ENCODE assay signal across 14 mouse cellular contexts in the genomic region with DNA sequence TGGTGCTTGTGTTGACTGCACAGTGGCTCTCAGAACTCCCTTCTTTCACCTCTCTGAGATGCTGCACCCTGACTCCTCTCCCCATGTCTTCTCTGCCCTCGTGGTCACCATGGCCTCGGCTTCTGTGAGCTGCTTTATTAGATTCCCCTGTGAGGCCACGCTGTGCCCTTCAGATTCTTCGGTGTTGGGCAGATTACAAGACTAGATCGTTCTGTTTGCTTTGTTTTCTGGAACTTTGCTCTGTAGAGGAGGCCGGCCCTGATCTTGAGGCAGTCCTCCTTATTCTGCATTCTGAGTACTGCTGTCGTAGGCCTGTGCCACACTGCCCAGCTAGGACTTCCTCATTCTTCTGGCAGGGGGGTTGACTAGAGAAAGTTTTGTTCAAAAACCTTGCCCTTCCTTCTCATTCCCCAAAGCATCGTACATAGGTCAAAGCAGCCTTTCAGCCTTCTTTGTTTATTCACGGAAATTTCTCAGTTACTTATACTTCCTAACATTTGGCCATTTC.
"Had no signal": no experiment of that assay in that cellular context is flagged by ENCODE, and none has a peak within 500 bp of the region (broad histone marks: within the 10 kb centered on the region; RNA-seq: fewer than 3 reads in every experiment).

No protein-coding gene starts in this region.

- H3K27me3 ChIP-seq: kidney, embryonic 15.5 days; limb, embryonic 13.5 days; liver, embryonic 12.5 days; neural tube, embryonic 15.5 days; stomach, embryonic 15.5 days had no signal

- DNase-seq: kidney, adult 11 months; kidney, postnatal 25 days; layer of hippocampus, adult 9-11 months; left cerebral cortex, postnatal 4 days; lung, embryonic 14.5 days; midbrain, embryonic 14.5 days; retina, postnatal 1 day; thymus, postnatal 36 days had no signal

- H3K27ac ChIP-seq: kidney, embryonic 15.5 days; limb, embryonic 13.5 days; liver, embryonic 12.5 days; neural tube, embryonic 15.5 days; stomach, embryonic 15.5 days had no signal

- H3K36me3 ChIP-seq: kidney, embryonic 15.5 days; limb, embryonic 13.5 days; neural tube, embryonic 15.5 days; stomach, embryonic 15.5 days had no signal

- H3K4me1 ChIP-seq: kidney, embryonic 15.5 days; limb, embryonic 13.5 days; liver, embryonic 12.5 days; stomach, embryonic 15.5 days had no signal

- H3K4me3 ChIP-seq: kidney, embryonic 15.5 days; limb, embryonic 13.5 days; liver, embryonic 12.5 days; myocyte; neural tube, embryonic 15.5 days; stomach, embryonic 15.5 days had no signal

- ATAC-seq: liver, embryonic 12.5 days had no signal
